In genomic region chr3:135840185-135840584, GRCm38 (mm10) we compare ENCODE assay signal across 33 mouse cellular contexts. TPM values are rescaled to one million over a fixed set of nuclear protein-coding genes. Genes with fewer than 3 reads are reported as not detected.
A peak's percentile ranks its signal among the peaks of the same experiment; 100 is the strongest.
DNase-seq lines count a peak whose midpoint lies in the region; ATAC-seq and TF ChIP-seq lines count a peak whose summit lies in the region.
"Had no signal": no experiment of that assay in that cellular context is flagged by ENCODE, and none has a peak within 500 bp of the region (broad histone marks: within the 10 kb centered on the region; RNA-seq: fewer than 3 reads in every experiment).

No protein-coding gene starts in this region.

- peak; percentile 65; the same call in 1 of the 2 replicates for ATAC-seq in hindbrain, embryonic 13.5 days (ENCODE audit: low FRiP score)
- ATAC-seq in hindbrain, embryonic 14.5 days (ENCODE audit: low FRiP score): no peak
- ATAC-seq in lung, embryonic 14.5 days (ENCODE audit: insufficient read depth): 0 out of 2 replicates have a peak, but pooled peaks have one; percentile 58
- ATAC-seq in limb, embryonic 14.5 days (ENCODE audit: low FRiP score, low read depth): peak; percentile 77; the same call in 1 of the 2 replicates
- ATAC-seq: forebrain, embryonic 15.5 days; inflammation-experienced regulatory T-cells, adult 6 months; lung, postnatal 0 days; midbrain, embryonic 16.5 days; Patski had no signal

- no peaks in the 10 kb centered on the region for H3K9me3 ChIP-seq in hindbrain, embryonic 13.5 days
- H3K9me3 ChIP-seq in hindbrain, embryonic 14.5 days (ENCODE audit: control insufficient read depth, low read length): no peaks in the 10 kb centered on the region
- H3K9me3 ChIP-seq in lung, embryonic 14.5 days (ENCODE audit: low read depth, low read length): no peaks in the 10 kb centered on the region
- H3K9me3 ChIP-seq in limb, embryonic 14.5 days (ENCODE audit: control insufficient read depth, low read length): no peaks in the 10 kb centered on the region
- H3K9me3 ChIP-seq: embryonic facial prominence, embryonic 13.5 days; forebrain, embryonic 10.5 days; forebrain, embryonic 15.5 days; heart, embryonic 13.5 days; neural tube, embryonic 13.5 days had no signal

- no peak for TF ChIP-seq POLR2A in limb, embryonic 14.5 days (IDR thresholded peaks at IDR 0.05; ENCODE audit: borderline replicate concordance, extremely low read depth, insufficient read depth, insufficient read length)

- no peak overlapping the region for H3K4me2 ChIP-seq in hindbrain, embryonic 13.5 days
- H3K4me2 ChIP-seq in hindbrain, embryonic 14.5 days (replicated peaks): no peak overlapping the region
- no peak overlapping the region for H3K4me2 ChIP-seq in lung, embryonic 14.5 days
- peak overlapping the region; percentile 17; the same call in 1 of the 2 replicates for H3K4me2 ChIP-seq in limb, embryonic 14.5 days (replicated peaks; ENCODE audit: low read depth, low read length, severe bottlenecking)
- H3K4me2 ChIP-seq: embryonic facial prominence, embryonic 13.5 days; forebrain, embryonic 15.5 days; liver, embryonic 11.5 days; neural tube, embryonic 13.5 days had no signal

- DNase-seq in hindbrain, embryonic 14.5 days (ENCODE audit: low spot score): no peak
- DNase-seq in lung, embryonic 14.5 days: no peak
- no peak for DNase-seq in lung, adult 18-20 months
- DNase-seq in forelimb bud, embryonic 11.5 days (ENCODE audit: low read depth, low spot score): peak; percentile 43
- peak; percentile 49 for DNase-seq in limb, embryonic 14.5 days (ENCODE audit: low spot score)
- DNase-seq in spleen, postnatal 36 days (ENCODE audit: low spot score in 2 of 2): no peak
- no peak for DNase-seq in left cerebral cortex, postnatal 10 days (ENCODE audit: extremely low spot score in 1 of 2, low spot score in 2 of 2)
- DNase-seq: adrenal gland, postnatal 10 days; cerebellum, adult 8-10 months; cerebellum, postnatal 25 days; gastrocnemius, adult 2 months; gastrocnemius, postnatal 36 days; heart, postnatal 10 days; kidney, adult 2 months; kidney, postnatal 36 days; lung, postnatal 4 days; retina, postnatal 1 day; right cerebral cortex, postnatal 14 days had no signal

- no peak overlapping the region for H3K4me3 ChIP-seq in hindbrain, embryonic 13.5 days
- H3K4me3 ChIP-seq in hindbrain, embryonic 14.5 days (replicated peaks; ENCODE audit: low read length): no peak overlapping the region
- no peak overlapping the region for H3K4me3 ChIP-seq in lung, embryonic 14.5 days (ENCODE audit: low read depth, low read length)
- H3K4me3 ChIP-seq in limb, embryonic 14.5 days (replicated peaks; ENCODE audit: low read length): no peak overlapping the region
- H3K4me3 ChIP-seq: embryonic facial prominence, embryonic 13.5 days; forebrain, embryonic 10.5 days; forebrain, embryonic 15.5 days; gastrocnemius, adult 2 months; heart, embryonic 13.5 days; layer of hippocampus, adult 2 months; left cerebral cortex, adult 2 months; myocyte; neural tube, embryonic 13.5 days had no signal

- H3K27ac ChIP-seq in hindbrain, embryonic 13.5 days: no peak overlapping the region
- H3K27ac ChIP-seq in hindbrain, embryonic 14.5 days: no peak overlapping the region
- H3K27ac ChIP-seq in lung, embryonic 14.5 days (ENCODE audit: low read depth): no peak overlapping the region
- H3K27ac ChIP-seq in limb, embryonic 14.5 days (replicated peaks; ENCODE audit: low read depth, low read length): no peak overlapping the region
- H3K27ac ChIP-seq: embryonic facial prominence, embryonic 13.5 days; forebrain, embryonic 10.5 days; forebrain, embryonic 15.5 days; gastrocnemius, adult 2 months; heart, embryonic 13.5 days; layer of hippocampus, adult 2 months; left cerebral cortex, adult 2 months; neural tube, embryonic 13.5 days had no signal

- H3K4me1 ChIP-seq in hindbrain, embryonic 13.5 days (replicated peaks): no peaks in the 10 kb centered on the region
- no peaks in the 10 kb centered on the region for H3K4me1 ChIP-seq in hindbrain, embryonic 14.5 days (replicated peaks; ENCODE audit: control insufficient read depth, insufficient read depth, low read length)
- no peaks in the 10 kb centered on the region for H3K4me1 ChIP-seq in lung, embryonic 14.5 days (ENCODE audit: insufficient read depth)
- H3K4me1 ChIP-seq in limb, embryonic 14.5 days (ENCODE audit: control insufficient read depth, insufficient read depth, low read length): no peaks in the 10 kb centered on the region
- H3K4me1 ChIP-seq: embryonic facial prominence, embryonic 13.5 days; forebrain, embryonic 10.5 days; forebrain, embryonic 15.5 days; megakaryocyte, embryonic 14.5 days; neural tube, embryonic 13.5 days had no signal

- no peak overlapping the region for H3K9ac ChIP-seq in hindbrain, embryonic 13.5 days
- no peak overlapping the region for H3K9ac ChIP-seq in hindbrain, embryonic 14.5 days
- no peak overlapping the region for H3K9ac ChIP-seq in lung, embryonic 14.5 days
- H3K9ac ChIP-seq in limb, embryonic 14.5 days (ENCODE audit: low read depth, low read length, severe bottlenecking): no peak overlapping the region
- H3K9ac ChIP-seq: embryonic facial prominence, embryonic 13.5 days; forebrain, embryonic 15.5 days; heart, embryonic 13.5 days; neural tube, embryonic 13.5 days had no signal

- 88% methylated on average over 12 of the region's 12 CpGs for WGBS in hindbrain, embryonic 13.5 days
- WGBS in hindbrain, embryonic 14.5 days: 84% methylated on average over 12 of the region's 12 CpGs
- WGBS in lung, embryonic 14.5 days: 79% methylated on average over 12 of the region's 12 CpGs
- WGBS in limb, embryonic 14.5 days: 31% methylated on average over 12 of the region's 12 CpGs

- H3K36me3 ChIP-seq in hindbrain, embryonic 13.5 days: no peaks in the 10 kb centered on the region
- H3K36me3 ChIP-seq in hindbrain, embryonic 14.5 days (replicated peaks; ENCODE audit: control insufficient read depth, insufficient read depth): no peaks in the 10 kb centered on the region
- H3K36me3 ChIP-seq in lung, embryonic 14.5 days (ENCODE audit: insufficient read depth): no peaks in the 10 kb centered on the region
- no peaks in the 10 kb centered on the region for H3K36me3 ChIP-seq in limb, embryonic 14.5 days (ENCODE audit: control insufficient read depth, insufficient read depth, low read length)
- H3K36me3 ChIP-seq: embryonic facial prominence, embryonic 13.5 days; forebrain, embryonic 10.5 days; forebrain, embryonic 15.5 days; heart, embryonic 13.5 days; neural tube, embryonic 13.5 days had no signal

- no peaks in the 10 kb centered on the region for H3K27me3 ChIP-seq in hindbrain, embryonic 13.5 days
- no peaks in the 10 kb centered on the region for H3K27me3 ChIP-seq in hindbrain, embryonic 14.5 days (ENCODE audit: control insufficient read depth, insufficient read depth, low read length)
- H3K27me3 ChIP-seq in lung, embryonic 14.5 days (ENCODE audit: insufficient read depth, low read length): no peaks in the 10 kb centered on the region
- no peaks in the 10 kb centered on the region for H3K27me3 ChIP-seq in limb, embryonic 14.5 days (ENCODE audit: control insufficient read depth, insufficient read depth, low read length)
- H3K27me3 ChIP-seq: embryonic facial prominence, embryonic 13.5 days; forebrain, embryonic 15.5 days; heart, embryonic 13.5 days; megakaryocyte, embryonic 14.5 days; neural tube, embryonic 13.5 days; Patski had no signal

- intact Hi-C loops in left cerebral cortex, postnatal 10 days (cut with DNase I): no loop called here

- TF ChIP-seq CTCF in lung, embryonic 14.5 days (IDR thresholded peaks at IDR 0.05; ENCODE audit: low read depth): no peak

RNA-seq across cellular contexts. Expression of gene Slc39a8, which starts 15.1 kb away (rescaled TPM):
- polyA plus RNA-seq in hindbrain, embryonic 13.5 days (2015; fragmentation: Nextera tagmentation; extraction: Ambion mirVana): 10.2 and 10.9 TPM in 2 replicates
- polyA plus RNA-seq in hindbrain, embryonic 14.5 days (2014; fragmentation: Nextera tagmentation; extraction: Ambion mirVana): 14.9 and 15.7 TPM in 2 replicates
- polyA plus RNA-seq in lung, embryonic 14.5 days (2014; fragmentation: Nextera tagmentation; extraction: Ambion mirVana): 20.2 and 22.6 TPM in 2 replicates
- 3.9 and 4.2 TPM in 2 replicates for polyA plus RNA-seq in limb, embryonic 14.5 days (2012; rRNA removed)
- polyA plus RNA-seq in limb, embryonic 14.5 days (2014; fragmentation: Nextera tagmentation; extraction: Ambion mirVana): 5.3 and 5.9 TPM in 2 replicates
- 10 to 100 TPM in 1 of 2 experiments, 1 to 10 TPM in 1; 9.3 to 11.0 TPM for total RNA-seq in left cerebral cortex, postnatal 10 days (2021)
- polyA plus RNA-seq: Patski had no signal

Comparison
In these comparisons a context has a peak if more than half of its experiments do, and no peak if none do; other contexts are left out.
1. DNase-seq: peak in forelimb bud, embryonic 11.5 days (single experiment) and limb, embryonic 14.5 days (single experiment); none in hindbrain, embryonic 14.5 days (single experiment), lung, embryonic 14.5 days (single experiment), lung, adult 18-20 months (0 of 2), spleen, postnatal 36 days (0 of 2) and left cerebral cortex, postnatal 10 days (0 of 2).